Mouse (Mus musculus) liver, postnatal 0 days (tissue): ENCODE results near the gene Lnpk.

Source experiments
- CTCF ChIP-seq: sonication (generic); IDR thresholded peaks from 2 replicates; pipeline ENCODE4 v1.5.1; 2016; ENCODE audit warnings: antibody characterized with exemption, low read depth
- EP300 ChIP-seq: IDR thresholded peaks from 2 replicates; pipeline ENCODE4 v1.6.1; 2016; ENCODE audit warnings: antibody characterized with exemption, low read depth, mild to moderate bottlenecking

DNA sequence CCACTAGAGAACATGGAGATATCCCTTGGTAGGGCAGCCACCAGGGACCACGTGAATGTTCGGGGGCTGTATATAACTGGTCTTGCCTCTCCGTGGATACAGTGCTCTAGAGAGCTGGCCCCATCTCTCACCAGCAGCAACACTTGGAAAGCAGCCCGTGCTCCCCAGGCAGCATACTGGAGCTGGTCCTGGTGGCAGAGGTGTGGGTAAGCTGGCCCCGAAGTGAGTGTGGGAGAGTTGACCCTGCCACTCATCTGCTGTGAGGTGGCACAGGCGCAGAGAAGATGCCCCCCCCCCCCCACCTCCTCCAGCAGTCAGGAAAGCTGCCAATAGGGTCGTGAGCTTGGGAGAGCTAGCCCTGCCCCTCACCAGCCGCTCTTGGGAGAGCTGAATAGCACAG is 72.8 kb downstream of the Lnpk start:
- TF ChIP-seq CTCF (no peak), EP300 (no peak)
